Mouse (Mus musculus) kidney, postnatal 10 days (tissue): ENCODE results near the gene Narfl.
"Not testable (repeated sequence)": the region's sequence is repeated elsewhere in the genome, so short reads cannot be mapped to it uniquely, and the experiment has no call there.

ENCODE experiments used
- DNase-seq: peaks from one replicate; pipeline ENCODE4 v3.0.0; 2021; ENCODE audit warnings: mixed read lengths

The Narfl gene

GRCm38 (mm10) chr17:25807452-25807851 lies 33.9 kb downstream of the Narfl start:
- not testable (repeated sequence) for DNase-seq

GRCm38 (mm10) chr17:25808028-25808427 lies 34.5 kb downstream of the Narfl start:
- DNase-seq, result no peak

GRCm38 (mm10) chr17:25808789-25809605 lies 35.4 kb downstream of the Narfl start, which contains the start of gene Fbxl16:
TSS of gene Fbxl16 (plus strand) at chr17:25809085.
- DNase-seq, result peak; percentile 81

- DNase-seq, result peak; percentile 29
These were observed 36.2 kb downstream of the Narfl start for GRCm38 (mm10) chr17:25809606-25810340.

- DNase-seq, result no peak
These were observed 37.3 kb downstream of the Narfl start for GRCm38 (mm10) chr17:25810890-25811289.

GRCm38 (mm10) chr17:25813471-25813870 lies 39.9 kb downstream of the Narfl start:
- DNase-seq, result peak; percentile 96

GRCm38 (mm10) chr17:25817662-25818061 lies 44.1 kb downstream of the Narfl start:
- no peak for DNase-seq

GRCm38 (mm10) chr17:25818851-25819780 lies 45.5 kb downstream of the Narfl start:
- peak; percentile 29 for DNase-seq

GRCm38 (mm10) chr17:25823452-25823851 lies 49.9 kb downstream of the Narfl start, which contains the start of gene Wdr24:
TSS of gene Wdr24 (plus strand) at chr17:25823627.
- DNase-seq, result peak; percentile 81

GRCm38 (mm10) chr17:25824362-25825142 lies 51.0 kb downstream of the Narfl start:
- DNase-seq, result no peak

- peak; percentile 16 for DNase-seq
These were observed 51.7 kb downstream of the Narfl start for GRCm38 (mm10) chr17:25825311-25825710.

GRCm38 (mm10) chr17:25825984-25826570 lies 52.5 kb downstream of the Narfl start:
- no peak for DNase-seq

GRCm38 (mm10) chr17:25827011-25827410 lies 53.4 kb downstream of the Narfl start:
- DNase-seq, result no peak

GRCm38 (mm10) chr17:25827546-25828222 lies 54.1 kb downstream of the Narfl start:
- peak; percentile 25 for DNase-seq

- peak; percentile 30 for DNase-seq
These were observed 54.6 kb downstream of the Narfl start for GRCm38 (mm10) chr17:25828223-25828594.

- DNase-seq, result peak; percentile 89
These were observed 55.4 kb downstream of the Narfl start, which contains the start of gene Jmjd8 for GRCm38 (mm10) chr17:25828712-25829557. TSS of gene Jmjd8 (plus strand) at chr17:25828867.

- peak; percentile 32 for DNase-seq
These were observed 56.0 kb downstream of the Narfl start for GRCm38 (mm10) chr17:25829558-25830017.

GRCm38 (mm10) chr17:25830200-25830753 lies 56.7 kb downstream of the Narfl start:
- DNase-seq, result peak; percentile 13

- DNase-seq, result peak; percentile 29
These were observed 57.3 kb downstream of the Narfl start for GRCm38 (mm10) chr17:25830806-25831431.
